Mouse (Mus musculus): ENCODE measurements around the gene Crygb.

- TF ChIP-seq CTCF (IDR thresholded peaks at IDR 0.05; ENCODE audit: low read depth, low read length) = no peak
- TF ChIP-seq POLR2A (IDR thresholded peaks at IDR 0.05; ENCODE audit: borderline replicate concordance, low read depth, low read length) = no peak
Measured at GRCm38 (mm10) chr1:65041837-65042236, 40.3 kb downstream of the Crygb start.

Data from bone marrow macrophage, adult 2 months (primary cell).